Mouse (Mus musculus) testis, adult 2 months (tissue): ENCODE measurements around the gene Hdgfl3.

Source experiments
- CTCF ChIP-seq: fragments of 200-500 bp; IDR thresholded peaks from 2 replicates; pipeline ENCODE4 v1.5.1; 2012; ENCODE audit warnings: low read depth, mild to moderate bottlenecking, inconsistent platforms, low read length, moderate library complexity; ENCODE audit not compliant: control insufficient read depth, insufficient read depth, insufficient replicate concordance
- POLR2A ChIP-seq: fragments of 200-500 bp; IDR thresholded peaks from 2 replicates; pipeline ENCODE4 v1.6.1; 2012; ENCODE audit warnings: low read depth, mild to moderate bottlenecking, inconsistent platforms, low read length, moderate library complexity; ENCODE audit not compliant: control insufficient read depth

GRCm38 (mm10) chr7:81843903-81844302 lies 90.4 kb downstream of the Hdgfl3 start:
- TF ChIP-seq CTCF, result no peak
- TF ChIP-seq POLR2A, result no peak
